Mouse (Mus musculus) liver, embryonic 16.5 days (tissue): ENCODE measurements at regions not wholly inside any gene's neighbourhood (a gene's known extent, or its start where the extent isn't known, plus 50 kb on each side); places are given as distances from the start of the nearest gene placed in this dataset.

Experiments used
- ATAC-seq: fragments of 200-750 bp; cut with Nextera tagmentation; 2 replicates; pipeline ENCODE4 v1.8.0; 2017; ENCODE audit warnings: low read depth, mild to moderate bottlenecking, moderate number of reproducible peaks, moderate library complexity
- H3K27ac ChIP-seq: fragments of 300-500 bp; sonication (generic); 2 replicates; pipeline ENCODE4 v1.5.1; 2014; ENCODE audit warnings: mild to moderate bottlenecking, low read length
- H3K27me3 ChIP-seq: fragments of 300-500 bp; sonication (generic); 2 replicates; pipeline ENCODE4 v1.6.1; 2014; ENCODE audit warnings: low read depth, low read length, mixed read lengths; ENCODE audit not compliant: control insufficient read depth, insufficient read depth
- H3K36me3 ChIP-seq: fragments of 300-500 bp; sonication (generic); 2 replicates; pipeline ENCODE4 v1.6.1; 2014; ENCODE audit warnings: mild to moderate bottlenecking; ENCODE audit not compliant: control insufficient read depth, insufficient read depth
- H3K4me1 ChIP-seq: fragments of 300-500 bp; sonication (generic); 2 replicates; pipeline ENCODE4 v1.6.1; 2014; ENCODE audit warnings: low read depth, low read length, mixed read lengths; ENCODE audit not compliant: control insufficient read depth
- H3K4me2 ChIP-seq: fragments of 300-500 bp; sonication (generic); 2 replicates; pipeline ENCODE4 v1.6.1; 2014; ENCODE audit warnings: low read depth, low read length, mixed read lengths
- H3K4me3 ChIP-seq: fragments of 300-500 bp; sonication (generic); 2 replicates; pipeline ENCODE4 v1.5.1; 2014; ENCODE audit warnings: low read depth, mild to moderate bottlenecking, low read length
- H3K9ac ChIP-seq: fragments of 300-500 bp; sonication (generic); 2 replicates; pipeline ENCODE4 v1.6.1; 2014; ENCODE audit warnings: low read depth, low read length
- H3K9me3 ChIP-seq: fragments of 300-500 bp; sonication (generic); replicated peaks from 2 replicates; pipeline ENCODE4 v1.6.1; 2016; ENCODE audit warnings: low read length; ENCODE audit not compliant: control insufficient read depth
- WGBS: fragments of 180-500 bp; shearing (Covaris S2); extraction: QIAGEN DNeasy Blood & Tissue Kit; methylation state at CpG from one replicate; pipeline ENCODE4 v1.1.7; 2014; ENCODE audit not compliant: insufficient replicate concordance; 5-methylcytosine and 5-hydroxymethylcytosine counted together

- Histone ChIP-seq H3K4me3 (no peak overlapping the region), H3K4me1 (peaks cover 21% of the 10 kb centered on the region), H3K27me3 (no peaks in the 10 kb centered on the region), H3K9me3 (0 out of 2 replicates have a peak, but pooled peaks cover 2% of the 10 kb centered on the region), H3K27ac (no peak overlapping the region), H3K9ac (no peak overlapping the region), H3K4me2 (no peak overlapping the region), H3K36me3 (no peaks in the 10 kb centered on the region)
- WGBS = 61% methylated on average over 9 of the region's 9 CpGs
- ATAC-seq = no peak
Observed at GRCm38 (mm10) chr4:106244826-106245510, 71.0 kb upstream of the Usp24 start.

- ATAC-seq = no peak
- Histone ChIP-seq H3K4me3 (no peak overlapping the region), H3K36me3 (no peaks in the 10 kb centered on the region), H3K9ac (no peak overlapping the region), H3K4me1 (peaks cover 34% of the 10 kb centered on the region), H3K4me2 (no peak overlapping the region), H3K27ac (no peak overlapping the region), H3K27me3 (no peaks in the 10 kb centered on the region), H3K9me3 (0 out of 2 replicates have a peak, but pooled peaks cover 2% of the 10 kb centered on the region)
- 77% methylated on average over 2 of the region's 2 CpGs for WGBS
Observed at GRCm38 (mm10) chr4:106246695-106247094, 69.3 kb upstream of the Usp24 start.

- 88% methylated on average over 5 of the region's 5 CpGs for WGBS
- H3K4me3 ChIP-seq = no peak overlapping the region
- H3K4me1 ChIP-seq = peaks cover 35% of the 10 kb centered on the region
- H3K27me3 ChIP-seq = no peaks in the 10 kb centered on the region
- 0 out of 2 replicates have a peak, but pooled peaks cover 2% of the 10 kb centered on the region for H3K9me3 ChIP-seq
- H3K27ac ChIP-seq = peak overlapping the region; percentile 99
- no peak overlapping the region; the same call in 1 of the 2 replicates for H3K9ac ChIP-seq
- no peak for ATAC-seq
- no peaks in the 10 kb centered on the region for H3K36me3 ChIP-seq
- no peak overlapping the region for H3K4me2 ChIP-seq
Observed at GRCm38 (mm10) chr4:106247398-106247797, 68.6 kb upstream of the Usp24 start.

GRCm38 (mm10) chr4:106248272-106248671 lies 67.7 kb upstream of the Usp24 start:
- WGBS = 34% methylated on average over 8 of the region's 8 CpGs
- Histone ChIP-seq H3K9me3 (0 out of 2 replicates have a peak, but pooled peaks cover 2% of the 10 kb centered on the region), H3K9ac (peak overlapping the region; percentile 64), H3K27me3 (no peaks in the 10 kb centered on the region), H3K27ac (peak overlapping the region; percentile 99), H3K4me1 (peaks cover 35% of the 10 kb centered on the region), H3K36me3 (no peaks in the 10 kb centered on the region), H3K4me3 (peak overlapping the region; percentile 19; the same call in 1 of the 2 replicates), H3K4me2 (peak overlapping the region; percentile 59)
- peak; percentile 96 for ATAC-seq

DNA sequence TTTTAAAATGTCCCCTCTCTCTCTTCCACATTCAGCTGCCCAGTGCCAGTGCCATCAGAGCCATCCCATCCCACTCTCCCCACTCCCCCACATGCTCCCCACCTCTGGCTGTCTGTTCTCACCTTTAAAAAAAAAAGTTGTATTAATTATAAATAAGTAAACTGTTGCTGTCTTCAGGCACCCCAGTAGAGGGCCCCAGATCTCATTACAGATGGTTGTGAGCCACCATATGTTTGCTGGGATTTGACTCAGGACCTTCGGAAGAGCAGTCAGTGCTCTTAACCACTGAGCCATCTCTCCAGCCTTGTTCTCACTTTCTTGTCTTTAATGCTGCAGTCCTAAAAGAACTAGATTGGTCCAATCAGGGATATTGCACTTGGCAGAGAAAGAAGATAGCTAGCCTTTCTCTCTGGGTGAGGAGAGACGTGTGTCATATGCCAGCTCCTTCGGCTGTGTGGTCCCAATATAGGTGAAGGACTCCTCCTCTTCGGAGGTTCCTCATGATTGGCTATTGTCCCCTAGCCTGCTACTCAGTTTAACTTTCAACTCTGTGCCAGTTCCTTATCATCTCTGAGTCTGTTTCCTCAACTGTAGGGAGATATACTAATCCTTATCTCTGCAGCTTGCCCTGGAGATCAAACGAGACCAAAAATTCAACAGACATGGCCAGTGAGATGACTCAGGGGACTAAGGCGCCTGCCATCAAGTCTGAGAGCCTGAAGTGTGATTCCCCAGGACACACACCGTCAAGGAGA lies 66.8 kb upstream of the Usp24 start:
- H3K4me1 ChIP-seq = peaks cover 35% of the 10 kb centered on the region
- 0 out of 2 replicates have a peak, but pooled peaks cover 2% of the 10 kb centered on the region for H3K9me3 ChIP-seq
- no peaks in the 10 kb centered on the region for H3K36me3 ChIP-seq
- H3K27ac ChIP-seq = peak overlapping the region; percentile 99
- 24% methylated on average over 7 of the region's 7 CpGs for WGBS
- peak overlapping the region; percentile 59 for H3K4me2 ChIP-seq
- H3K4me3 ChIP-seq = peak overlapping the region; percentile 19
- peak overlapping the region; percentile 64 for H3K9ac ChIP-seq
- H3K27me3 ChIP-seq = no peaks in the 10 kb centered on the region
- ATAC-seq = peak; percentile 74

DNA sequence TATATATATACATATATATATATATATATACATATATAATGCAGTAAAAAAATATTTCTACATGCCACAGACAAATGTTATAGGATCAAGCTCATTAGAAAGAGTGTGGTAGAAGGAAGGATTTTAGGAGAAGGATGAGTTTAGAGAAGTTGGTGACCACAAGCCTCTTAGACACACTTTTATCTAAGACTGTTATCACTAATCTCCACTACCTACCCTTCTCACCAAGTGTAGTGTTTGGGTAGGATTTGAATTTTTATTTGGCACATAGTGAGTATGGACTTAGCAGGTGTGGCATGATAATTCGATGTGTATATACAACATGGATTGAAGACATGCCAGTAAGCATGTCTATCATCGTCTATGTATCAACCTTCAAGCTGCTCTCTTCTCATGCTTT lies 66.0 kb upstream of the Usp24 start:
- WGBS = 48% methylated on average over 2 of the region's 2 CpGs
- Histone ChIP-seq H3K36me3 (no peaks in the 10 kb centered on the region), H3K4me1 (peaks cover 35% of the 10 kb centered on the region), H3K27ac (peak overlapping the region; percentile 82), H3K4me3 (no peak overlapping the region), H3K9ac (no peak overlapping the region), H3K27me3 (no peaks in the 10 kb centered on the region), H3K4me2 (peak overlapping the region; percentile 25; the same call in 1 of the 2 replicates), H3K9me3 (0 out of 2 replicates have a peak, but pooled peaks cover 2% of the 10 kb centered on the region)
- no peak for ATAC-seq

- Histone ChIP-seq H3K4me1 (peaks cover 36% of the 10 kb centered on the region), H3K27ac (no peak overlapping the region; the same call in 1 of the 2 replicates), H3K36me3 (no peaks in the 10 kb centered on the region), H3K4me2 (no peak overlapping the region), H3K9me3 (0 out of 2 replicates have a peak, but pooled peaks cover 2% of the 10 kb centered on the region), H3K27me3 (no peaks in the 10 kb centered on the region), H3K9ac (no peak overlapping the region), H3K4me3 (no peak overlapping the region)
- no peak for ATAC-seq
- WGBS = 50% methylated on average over 1 of the region's 1 CpGs
Observed at GRCm38 (mm10) chr4:106251430-106251829, 64.6 kb upstream of the Usp24 start.

DNA sequence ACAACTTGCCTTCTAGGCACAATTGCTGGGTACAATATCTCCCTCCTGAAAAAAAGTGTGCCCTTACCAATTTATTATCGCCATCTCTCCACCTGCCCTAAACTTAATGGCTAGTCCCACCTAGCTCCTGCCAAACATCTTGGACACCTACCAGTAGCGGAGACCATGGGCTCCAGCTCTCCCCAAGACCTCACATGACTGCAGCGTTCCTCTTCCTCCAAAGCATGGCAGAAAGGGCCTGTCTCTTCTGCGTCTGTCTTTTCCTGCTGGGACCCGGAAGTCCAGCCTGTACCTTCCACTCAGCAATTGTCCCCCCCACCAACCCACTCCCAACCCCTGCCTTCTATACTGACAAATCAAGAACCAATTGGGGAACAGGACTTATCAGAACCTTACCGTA lies 63.1 kb upstream of the Usp24 start:
- Histone ChIP-seq H3K4me3 (no peak overlapping the region), H3K27ac (no peak overlapping the region), H3K9me3 (no peaks in the 10 kb centered on the region), H3K4me2 (no peak overlapping the region), H3K36me3 (no peaks in the 10 kb centered on the region), H3K27me3 (no peaks in the 10 kb centered on the region), H3K9ac (no peak overlapping the region), H3K4me1 (peaks cover 30% of the 10 kb centered on the region)
- WGBS = 87% methylated on average over 6 of the region's 6 CpGs
- no peak for ATAC-seq
